Mouse (Mus musculus) limb, embryonic 15.5 days (tissue): ENCODE measurements around the gene Tgm2. TPM values are rescaled to one million over a fixed set of nuclear protein-coding genes. Genes with fewer than 3 reads are reported as not detected.

Experiments
- ATAC-seq: fragments of 200-750 bp; cut with Nextera tagmentation; 2 replicates; pipeline ENCODE4 v1.8.0; 2017; ENCODE audit warnings: low read depth, moderate TSS enrichment; ENCODE audit not compliant: insufficient number of reproducible peaks, low FRiP score, low TSS enrichment
- H3K27ac ChIP-seq: fragments of 300-500 bp; sonication (generic); 2 replicates; pipeline ENCODE4 v1.5.1; 2015; ENCODE audit warnings: moderate library complexity, mild to moderate bottlenecking, inconsistent platforms
- H3K27me3 ChIP-seq: fragments of 300-500 bp; sonication (generic); 2 replicates; pipeline ENCODE4 v1.6.1; 2015; ENCODE audit warnings: inconsistent platforms
- H3K36me3 ChIP-seq: fragments of 300-500 bp; sonication (generic); 2 replicates; pipeline ENCODE4 v1.6.1; 2015; ENCODE audit warnings: inconsistent platforms
- H3K4me1 ChIP-seq: fragments of 300-500 bp; sonication (generic); 2 replicates; pipeline ENCODE4 v1.6.1; 2015; ENCODE audit warnings: inconsistent platforms
- H3K4me2 ChIP-seq: fragments of 300-500 bp; sonication (generic); 2 replicates; pipeline ENCODE4 v1.6.1; 2015; ENCODE audit warnings: mild to moderate bottlenecking, inconsistent platforms
- H3K4me3 ChIP-seq: fragments of 300-500 bp; sonication (generic); 2 replicates; pipeline ENCODE4 v1.5.1; 2015; ENCODE audit warnings: mild to moderate bottlenecking, inconsistent platforms
- H3K9ac ChIP-seq: fragments of 300-500 bp; sonication (generic); 2 replicates; pipeline ENCODE4 v1.6.1; 2015; ENCODE audit warnings: inconsistent platforms
- H3K9me3 ChIP-seq: fragments of 300-500 bp; sonication (generic); 2 replicates; pipeline ENCODE4 v1.6.1; 2016; ENCODE audit warnings: inconsistent platforms
- WGBS: fragments of 180-500 bp; shearing (Covaris S2); methylation state at CpG from one replicate; pipeline ENCODE4 v1.1.7; 2015; 5-methylcytosine and 5-hydroxymethylcytosine counted together
- polyA plus RNA-seq: library from polyadenylated mRNA; unstranded; fragments of >200 nt; fragmentation: Nextera tagmentation; extraction: Ambion mirVana; gene quantifications from 2 replicates; pipeline ENCODE4 v1.2.1, GENCODE M21; 2015

The Tgm2 gene
- polyA plus RNA-seq, 1 experiment from 2014 or later: 13.3 TPM

GRCm38 (mm10) chr2:158101768-158102167 is 44.5 kb downstream of the Tgm2 start:
- no peak overlapping the region for H3K4me2 ChIP-seq
- no peaks in the 10 kb centered on the region for H3K36me3 ChIP-seq
- no peak overlapping the region for H3K4me3 ChIP-seq
- no peaks in the 10 kb centered on the region for H3K27me3 ChIP-seq
- H3K9ac ChIP-seq: no peak overlapping the region
- H3K27ac ChIP-seq: no peak overlapping the region
- peaks cover 13% of the 10 kb centered on the region for H3K4me1 ChIP-seq
- no peaks in the 10 kb centered on the region for H3K9me3 ChIP-seq
- 76% methylated on average over 5 of the region's 5 CpGs for WGBS
- no peak for ATAC-seq

- Histone ChIP-seq H3K27ac (no peak overlapping the region; the same call in 1 of the 2 replicates), H3K27me3 (no peaks in the 10 kb centered on the region), H3K4me2 (no peak overlapping the region), H3K4me3 (no peak overlapping the region), H3K9ac (no peak overlapping the region), H3K4me1 (peaks cover 12% of the 10 kb centered on the region), H3K9me3 (no peaks in the 10 kb centered on the region), H3K36me3 (no peaks in the 10 kb centered on the region)
- 46% methylated on average over 3 of the region's 3 CpGs for WGBS
- ATAC-seq: no peak
Observed at GRCm38 (mm10) chr2:158099537-158099936, 46.7 kb downstream of the Tgm2 start.

- no peaks in the 10 kb centered on the region for H3K36me3 ChIP-seq
- no peaks in the 10 kb centered on the region for H3K27me3 ChIP-seq
- no peaks in the 10 kb centered on the region for H3K9me3 ChIP-seq
- H3K4me1 ChIP-seq: peaks cover 20% of the 10 kb centered on the region
- ATAC-seq: no peak
- no peak overlapping the region for H3K27ac ChIP-seq
- WGBS: 83% methylated on average over 5 of the region's 5 CpGs
- no peak overlapping the region for H3K4me3 ChIP-seq
- H3K4me2 ChIP-seq: no peak overlapping the region
- H3K9ac ChIP-seq: no peak overlapping the region
Observed at GRCm38 (mm10) chr2:158098730-158099129, 47.5 kb downstream of the Tgm2 start.

- Histone ChIP-seq H3K4me2 (no peak overlapping the region), H3K4me3 (no peak overlapping the region), H3K36me3 (no peaks in the 10 kb centered on the region), H3K4me1 (peaks cover 27% of the 10 kb centered on the region), H3K9ac (no peak overlapping the region), H3K27me3 (no peaks in the 10 kb centered on the region), H3K9me3 (no peaks in the 10 kb centered on the region), H3K27ac (no peak overlapping the region)
- ATAC-seq: no peak
- 79% methylated on average over 5 of the region's 5 CpGs for WGBS
Observed at GRCm38 (mm10) chr2:158097071-158097470, 49.2 kb downstream of the Tgm2 start.

- no peaks in the 10 kb centered on the region for H3K36me3 ChIP-seq
- ATAC-seq: no peak
- H3K4me3 ChIP-seq: no peak overlapping the region
- H3K27ac ChIP-seq: no peak overlapping the region
- H3K4me1 ChIP-seq: peaks cover 22% of the 10 kb centered on the region
- no peak overlapping the region for H3K9ac ChIP-seq
- 55% methylated on average over 5 of the region's 5 CpGs for WGBS
- H3K27me3 ChIP-seq: no peaks in the 10 kb centered on the region
- no peak overlapping the region for H3K4me2 ChIP-seq
- H3K9me3 ChIP-seq: no peaks in the 10 kb centered on the region
Observed at GRCm38 (mm10) chr2:158094846-158095245, 51.4 kb downstream of the Tgm2 start.

- H3K27ac ChIP-seq: peak overlapping the region; percentile 39; the same call in 1 of the 2 replicates
- no peaks in the 10 kb centered on the region for H3K36me3 ChIP-seq
- 76% methylated on average over 7 of the region's 7 CpGs for WGBS
- H3K9ac ChIP-seq: no peak overlapping the region
- no peak overlapping the region for H3K4me2 ChIP-seq
- H3K9me3 ChIP-seq: no peaks in the 10 kb centered on the region
- no peaks in the 10 kb centered on the region for H3K27me3 ChIP-seq
- no peak for ATAC-seq
- peaks cover 17% of the 10 kb centered on the region for H3K4me1 ChIP-seq
- no peak overlapping the region for H3K4me3 ChIP-seq
Observed at GRCm38 (mm10) chr2:158094300-158094699, 51.9 kb downstream of the Tgm2 start.

GRCm38 (mm10) chr2:158093345-158093744 is 52.9 kb downstream of the Tgm2 start:
- H3K4me3 ChIP-seq: no peak overlapping the region
- H3K4me1 ChIP-seq: peaks cover 15% of the 10 kb centered on the region; the same call in 1 of the 2 replicates
- H3K27ac ChIP-seq: no peak overlapping the region
- WGBS: 54% methylated on average over 5 of the region's 5 CpGs
- no peak overlapping the region for H3K4me2 ChIP-seq
- no peaks in the 10 kb centered on the region for H3K36me3 ChIP-seq
- H3K9me3 ChIP-seq: no peaks in the 10 kb centered on the region
- no peak overlapping the region for H3K9ac ChIP-seq
- no peaks in the 10 kb centered on the region for H3K27me3 ChIP-seq
- ATAC-seq: no peak

GRCm38 (mm10) chr2:158090096-158090495 is 56.1 kb downstream of the Tgm2 start:
- Histone ChIP-seq H3K9me3 (no peaks in the 10 kb centered on the region), H3K4me1 (peaks cover 15% of the 10 kb centered on the region; the same call in 1 of the 2 replicates), H3K9ac (no peak overlapping the region), H3K27me3 (no peaks in the 10 kb centered on the region), H3K4me2 (no peak overlapping the region), H3K4me3 (no peak overlapping the region), H3K36me3 (no peaks in the 10 kb centered on the region), H3K27ac (no peak overlapping the region)
- no peak for ATAC-seq
- 80% methylated on average over 4 of the region's 4 CpGs for WGBS

- H3K9me3 ChIP-seq: no peaks in the 10 kb centered on the region
- no peak for ATAC-seq
- no peaks in the 10 kb centered on the region for H3K36me3 ChIP-seq
- no peak overlapping the region for H3K4me3 ChIP-seq
- no peak overlapping the region for H3K9ac ChIP-seq
- no peak overlapping the region for H3K27ac ChIP-seq
- no peaks in the 10 kb centered on the region for H3K27me3 ChIP-seq
- no peaks in the 10 kb centered on the region for H3K4me1 ChIP-seq
- no peak overlapping the region for H3K4me2 ChIP-seq
- 65% methylated on average over 8 of the region's 8 CpGs for WGBS
Observed at GRCm38 (mm10) chr2:158084486-158084885, 61.8 kb downstream of the Tgm2 start.

GRCm38 (mm10) chr2:158080622-158081241 is 65.5 kb downstream of the Tgm2 start:
- ATAC-seq: no peak
- WGBS: 80% methylated on average over 9 of the region's 9 CpGs

GRCm38 (mm10) chr2:158079843-158080395 is 66.3 kb downstream of the Tgm2 start:
- no peak for ATAC-seq
- Histone ChIP-seq H3K4me2 (no peak overlapping the region), H3K9ac (no peak overlapping the region)

More at GRCm38 (mm10) chr2:158080622-158081241, 65.5 kb downstream of the Tgm2 start:
- H3K4me3 ChIP-seq: no peak overlapping the region
- no peak overlapping the region for H3K9ac ChIP-seq
- H3K27ac ChIP-seq: no peak overlapping the region
- H3K36me3 ChIP-seq: peaks cover 21% of the 10 kb centered on the region
- H3K4me1 ChIP-seq: no peaks in the 10 kb centered on the region
- no peaks in the 10 kb centered on the region for H3K27me3 ChIP-seq
- H3K9me3 ChIP-seq: no peaks in the 10 kb centered on the region
- no peak overlapping the region for H3K4me2 ChIP-seq

GRCm38 (mm10) chr2:158078971-158079370 is 67.3 kb downstream of the Tgm2 start:
- no peaks in the 10 kb centered on the region for H3K27me3 ChIP-seq
- no peak overlapping the region for H3K9ac ChIP-seq
- WGBS: 89% methylated on average over 7 of the region's 7 CpGs
- no peak overlapping the region for H3K4me2 ChIP-seq
- H3K4me3 ChIP-seq: no peak overlapping the region
- no peak overlapping the region for H3K27ac ChIP-seq
- ATAC-seq: no peak
- peaks cover 35% of the 10 kb centered on the region for H3K36me3 ChIP-seq
- no peaks in the 10 kb centered on the region for H3K9me3 ChIP-seq
- H3K4me1 ChIP-seq: no peaks in the 10 kb centered on the region

More at GRCm38 (mm10) chr2:158079843-158080395, 66.3 kb downstream of the Tgm2 start:
- H3K27me3 ChIP-seq: no peaks in the 10 kb centered on the region
- no peaks in the 10 kb centered on the region for H3K4me1 ChIP-seq
- no peak overlapping the region for H3K4me3 ChIP-seq
- no peaks in the 10 kb centered on the region for H3K9me3 ChIP-seq
- WGBS: 58% methylated on average over 9 of the region's 9 CpGs
- H3K27ac ChIP-seq: no peak overlapping the region
- H3K36me3 ChIP-seq: peaks cover 29% of the 10 kb centered on the region
